Mouse (Mus musculus): Measurements from ENCODE around the gene Map3k11. TPM values are rescaled to one million over a fixed set of nuclear protein-coding genes. Genes with fewer than 3 reads are reported as not detected.

Gene Map3k11
- 10 to 100 TPM in 1 of 2 experiments, 1 to 10 TPM in 1; 8.7 to 11.8 TPM for total RNA-seq (2021)
- long read RNA-seq, experiment 1, partial matches to known transcripts = 23 of 26 reads
- long read RNA-seq, experiment 1, other reads (novel, unspliced or antisense) = 3 of 26 reads
- long read RNA-seq, experiment 2, partial matches to known transcripts = 21 of 22 reads
- long read RNA-seq, experiment 2, other reads (novel, unspliced or antisense) = 1 of 22 reads

DNA sequence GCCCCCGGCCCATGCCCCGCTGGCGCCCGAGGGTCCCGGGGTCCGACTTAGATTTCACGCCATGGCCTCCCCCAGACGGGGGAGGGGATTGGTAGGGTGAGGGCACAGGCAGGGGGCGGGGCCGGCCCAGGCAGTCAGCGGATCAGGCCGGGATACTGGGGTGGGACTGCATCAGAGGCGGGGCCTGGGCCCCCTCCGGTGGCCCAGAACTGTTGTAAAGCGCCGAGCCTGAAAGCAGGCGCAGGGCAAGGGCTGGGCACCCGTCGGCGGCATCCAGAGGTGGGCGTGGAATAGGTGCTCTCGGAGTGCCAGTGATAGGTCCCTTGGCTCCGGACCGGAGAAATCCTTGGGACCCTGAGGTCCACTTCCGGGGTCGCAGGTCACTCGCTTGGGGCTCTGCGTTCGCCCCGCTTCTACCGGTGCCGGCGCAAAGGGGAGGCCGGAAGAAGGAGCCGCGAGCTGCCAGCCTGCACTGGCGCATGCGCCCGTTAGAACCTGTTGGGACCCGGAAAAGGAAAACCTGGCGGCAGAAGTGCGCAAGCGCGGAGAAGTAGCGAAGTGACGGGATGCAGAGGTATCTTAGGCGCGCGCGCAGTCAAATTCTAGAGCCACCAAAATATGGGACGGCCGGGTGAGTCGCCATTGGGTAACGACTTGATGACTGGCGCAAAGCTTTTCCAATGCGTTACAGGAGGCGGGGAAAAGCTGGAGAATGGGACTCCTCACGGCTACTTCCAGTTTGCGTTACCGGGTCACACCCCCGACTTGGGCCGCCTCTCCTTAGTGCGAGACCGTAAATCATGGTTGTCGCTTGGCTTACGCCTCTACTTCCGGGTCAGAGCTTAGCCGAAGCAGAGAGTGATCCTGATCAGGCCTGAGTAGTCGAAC, at the start of gene Map3k11, which contains the start of gene Pcnx3:
TSS of gene Map3k11 (plus strand) at position 543 of the 888 bp plus-strand sequence.
TSS of gene Pcnx3 (minus strand) at position 709 of the 888 bp plus-strand sequence.
- peak; percentile 98 for DNase-seq
- intact Hi-C loops (cut with DNase I) = loop anchor here (2.0 kb wide), 1 partner anchor 78 kb away; the partner anchor contains the start of gene Kat5
- Histone ChIP-seq H3K27ac (peak within 1 kb of the TSS; percentile 95), H3K4me3 (peak within 1 kb of the TSS; percentile 82)
- peak; percentile 5; the same call in 1 of the 2 replicates for TF ChIP-seq CTCF (IDR thresholded peaks at IDR 0.05)

DNA sequence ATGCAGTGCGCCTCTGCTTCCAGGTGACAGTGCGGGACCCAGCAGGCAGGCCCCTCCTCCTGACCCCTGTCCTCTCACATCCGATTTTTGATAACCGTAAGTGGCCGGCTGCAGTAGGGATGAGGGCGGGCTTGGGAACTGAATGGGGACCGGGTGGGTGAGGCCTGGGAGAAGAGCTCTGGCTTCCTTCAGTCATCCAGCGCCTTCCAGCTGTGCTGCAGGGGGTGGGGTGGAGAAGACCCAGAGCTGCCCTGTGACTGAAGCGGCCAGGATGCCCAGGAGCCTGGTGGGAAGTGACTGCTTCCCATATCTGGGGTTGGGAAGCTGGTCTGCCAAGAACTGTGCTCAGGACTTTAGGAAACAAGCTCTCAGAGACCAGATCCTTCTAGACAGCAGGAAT, 48.2 kb upstream of the Map3k11 start:
- no peak overlapping the region for H3K4me3 ChIP-seq
- no peak overlapping the region for H3K27ac ChIP-seq
- intact Hi-C loops (cut with DNase I) = no loop called here

DNA sequence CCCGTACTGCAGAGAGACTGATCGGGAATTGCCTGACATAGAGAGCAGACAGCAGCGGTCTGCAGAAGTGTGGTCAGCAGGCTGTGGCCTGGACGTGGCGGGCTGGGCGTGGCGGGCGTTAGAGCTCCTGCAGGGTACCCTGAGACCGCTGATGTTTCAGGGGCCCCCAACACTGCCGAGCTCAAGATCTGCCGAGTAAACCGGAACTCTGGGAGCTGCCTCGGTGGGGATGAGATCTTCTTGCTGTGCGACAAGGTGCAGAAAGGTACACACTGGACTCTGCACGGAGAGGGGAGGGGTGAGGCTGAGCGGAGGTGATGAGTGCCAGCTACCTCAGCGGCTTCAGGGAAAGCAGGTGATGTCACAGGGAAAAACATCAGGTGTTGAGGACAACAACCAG, 47.5 kb upstream of the Map3k11 start:
- no peak for DNase-seq
- intact Hi-C loops (cut with DNase I) = no loop called here
- no peak for TF ChIP-seq CTCF (IDR thresholded peaks at IDR 0.05)
- H3K4me3 ChIP-seq = no peak overlapping the region
- no peak overlapping the region for H3K27ac ChIP-seq

More for the DNA sequence above, 48.2 kb upstream of the Map3k11 start:
- DNase-seq = no peak
- TF ChIP-seq CTCF (IDR thresholded peaks at IDR 0.05) = no peak

DNA sequence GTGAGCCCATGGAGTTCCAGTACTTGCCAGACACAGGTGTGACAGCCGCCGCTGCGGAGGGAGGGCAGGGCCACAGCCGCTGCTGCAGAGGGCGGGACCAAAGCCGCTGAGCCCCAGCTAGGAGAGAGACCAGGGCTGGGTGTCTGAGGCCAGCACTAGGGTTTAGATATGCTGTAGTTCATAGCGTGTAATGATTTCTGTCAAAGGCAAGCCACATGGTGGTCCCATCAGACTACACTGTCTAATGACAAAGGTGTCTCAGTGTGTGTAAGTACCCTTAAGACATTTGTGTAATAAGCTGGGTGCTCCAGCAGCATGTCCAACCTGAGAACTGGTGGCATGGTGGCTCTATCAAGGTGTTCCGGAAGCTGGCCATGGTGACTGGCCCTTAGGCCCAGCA, 46.9 kb upstream of the Map3k11 start:
- no peak overlapping the region for H3K27ac ChIP-seq
- H3K4me3 ChIP-seq = no peak overlapping the region
- TF ChIP-seq CTCF (IDR thresholded peaks at IDR 0.05) = no peak
- intact Hi-C loops (cut with DNase I) = no loop called here
- DNase-seq = no peak

DNA sequence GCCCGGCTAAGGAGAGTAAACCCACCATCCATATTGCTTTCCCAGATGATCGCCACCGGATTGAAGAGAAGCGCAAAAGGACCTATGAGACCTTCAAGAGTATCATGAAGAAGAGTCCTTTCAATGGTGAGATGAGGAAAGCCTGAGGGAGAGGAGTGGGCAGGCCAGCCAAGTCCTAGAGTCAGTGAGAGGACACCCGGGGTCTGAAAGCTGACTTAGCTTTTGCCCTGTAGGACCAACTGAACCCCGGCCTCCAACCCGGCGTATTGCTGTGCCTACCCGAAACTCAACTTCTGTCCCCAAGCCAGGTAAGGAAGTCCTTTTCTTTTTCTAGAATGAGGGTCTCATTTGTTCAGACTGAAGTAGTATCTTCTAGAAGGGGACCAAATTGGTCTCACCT, 43.3 kb upstream of the Map3k11 start:
- intact Hi-C loops (cut with DNase I) = no loop called here
- TF ChIP-seq CTCF (IDR thresholded peaks at IDR 0.05) = no peak
- Histone ChIP-seq H3K4me3 (no peak overlapping the region), H3K27ac (no peak overlapping the region)
- DNase-seq = peak; percentile 5

DNA sequence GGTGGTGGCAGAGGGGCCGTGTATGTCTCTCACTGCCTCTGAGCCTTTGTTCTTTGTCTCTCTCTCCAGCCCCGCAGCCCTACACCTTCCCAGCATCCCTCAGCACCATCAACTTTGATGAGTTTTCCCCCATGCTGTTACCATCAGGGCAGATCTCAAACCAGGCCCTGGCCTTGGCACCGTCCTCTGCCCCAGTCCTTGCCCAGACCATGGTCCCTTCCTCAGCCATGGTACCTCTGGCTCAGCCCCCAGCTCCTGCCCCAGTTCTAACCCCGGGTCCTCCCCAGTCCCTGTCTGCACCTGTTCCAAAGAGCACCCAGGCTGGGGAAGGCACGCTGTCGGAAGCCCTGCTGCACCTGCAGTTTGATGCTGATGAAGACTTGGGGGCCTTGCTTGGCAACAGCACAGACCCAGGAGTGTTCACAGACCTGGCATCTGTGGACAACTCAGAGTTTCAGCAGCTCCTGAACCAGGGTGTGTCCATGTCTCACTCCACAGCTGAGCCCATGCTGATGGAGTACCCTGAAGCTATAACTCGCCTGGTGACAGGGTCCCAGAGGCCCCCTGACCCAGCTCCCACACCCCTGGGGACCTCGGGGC, 41.7 kb upstream of the Map3k11 start:
- H3K27ac ChIP-seq = no peak overlapping the region
- no peak for TF ChIP-seq CTCF (IDR thresholded peaks at IDR 0.05)
- intact Hi-C loops (cut with DNase I) = no loop called here
- no peak overlapping the region for H3K4me3 ChIP-seq
- DNase-seq = peak; percentile 19

DNA sequence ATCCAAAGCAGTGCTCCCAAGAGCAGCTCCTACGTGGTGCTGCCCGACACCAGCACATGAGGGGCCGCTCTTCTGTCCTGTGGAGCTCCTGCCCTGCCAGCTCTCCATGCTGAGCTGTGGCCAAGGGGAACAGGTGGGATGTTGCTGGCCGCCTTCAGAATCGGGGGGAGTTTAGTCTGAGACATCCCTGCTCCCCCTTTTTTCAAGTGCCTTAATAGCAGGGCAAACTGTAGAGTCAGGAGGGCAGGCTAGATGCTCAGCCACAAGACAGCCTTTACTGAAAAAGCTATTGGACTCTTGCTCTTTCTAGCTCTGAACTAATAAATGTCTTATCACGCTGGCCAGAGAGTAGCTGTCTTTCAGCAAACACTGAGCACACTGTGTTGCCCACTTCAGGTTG, 40.8 kb upstream of the Map3k11 start:
- intact Hi-C loops (cut with DNase I) = no loop called here
- peak; percentile 13 for DNase-seq
- H3K4me3 ChIP-seq = no peak overlapping the region
- H3K27ac ChIP-seq = peak overlapping the region; percentile 86
- no peak for TF ChIP-seq CTCF (IDR thresholded peaks at IDR 0.05)

DNA sequence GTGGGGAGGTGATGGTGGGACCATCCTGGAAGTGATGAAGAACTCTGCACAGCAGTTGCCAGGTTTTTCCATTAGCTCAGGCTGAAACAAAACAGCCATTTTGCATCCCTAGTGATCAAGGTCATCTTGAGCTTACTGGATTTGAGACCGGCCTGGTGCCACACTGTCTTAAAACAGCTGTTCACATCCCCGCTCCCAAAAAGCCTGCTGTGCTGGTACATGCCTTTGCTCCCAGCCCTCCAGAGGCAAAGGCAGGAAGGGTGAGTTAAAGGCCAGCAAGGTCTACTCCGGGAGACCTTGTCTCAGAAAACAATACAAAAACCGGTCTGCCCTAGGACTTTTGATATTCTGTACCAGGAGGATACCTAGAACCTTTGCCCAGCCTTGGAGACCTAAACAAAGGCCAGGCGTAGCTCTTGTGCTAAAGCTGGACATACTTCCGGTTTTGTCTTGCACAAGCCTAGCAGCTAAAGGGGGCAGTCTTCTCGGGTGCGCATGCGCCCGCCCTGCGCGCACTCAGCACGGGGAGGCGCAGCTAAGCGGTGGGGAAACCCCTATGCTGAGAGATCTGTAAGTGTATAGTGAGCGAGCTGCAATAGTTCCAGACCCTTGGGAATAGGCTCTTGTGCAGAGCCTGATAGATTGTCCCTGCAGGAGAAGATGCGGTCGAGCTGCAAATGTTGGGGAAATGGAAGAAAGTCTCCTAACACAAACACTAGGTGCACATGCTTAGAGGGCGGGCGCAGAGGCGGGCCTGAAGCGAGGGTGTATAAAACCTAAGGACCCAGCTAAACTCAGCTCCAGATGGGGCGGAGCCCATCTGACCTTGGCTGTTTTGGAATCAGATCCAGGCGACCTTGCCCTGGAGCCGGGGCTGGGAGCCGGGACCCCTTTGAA, 39.9 kb upstream of the Map3k11 start:
- intact Hi-C loops (cut with DNase I) = no loop called here
- DNase-seq = peak; percentile 88
- TF ChIP-seq CTCF (IDR thresholded peaks at IDR 0.05) = peak; percentile 35; the same call in 1 of the 2 replicates
- Histone ChIP-seq H3K27ac (peak overlapping the region; percentile 86), H3K4me3 (peak overlapping the region; percentile 69)

DNA sequence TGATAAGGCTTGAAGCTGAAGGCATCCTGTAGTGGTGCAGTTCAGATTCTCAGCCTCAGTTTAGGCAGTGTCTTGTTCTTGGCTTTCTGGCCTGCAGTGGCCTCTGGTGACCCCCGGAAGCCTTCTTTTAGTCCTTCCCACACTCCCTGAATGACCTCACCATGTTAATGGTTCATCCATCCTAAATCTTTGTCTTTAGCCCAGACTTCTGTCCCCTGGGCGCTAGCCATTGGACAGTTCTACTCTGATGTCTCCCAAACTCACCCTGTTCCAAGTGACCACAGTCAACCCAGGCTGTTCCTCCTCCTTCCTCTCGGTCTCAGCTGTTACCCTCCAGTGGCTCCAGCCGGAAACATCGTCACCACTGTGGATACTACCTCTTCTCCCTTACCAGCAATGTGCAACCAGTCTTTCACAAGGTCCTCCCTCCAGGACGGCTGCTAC, 39.2 kb upstream of the Map3k11 start:
- intact Hi-C loops (cut with DNase I) = no loop called here
- H3K27ac ChIP-seq = peak overlapping the region; percentile 86
- H3K4me3 ChIP-seq = peak overlapping the region; percentile 69
- TF ChIP-seq CTCF (IDR thresholded peaks at IDR 0.05) = no peak
- peak; percentile 76 for DNase-seq

DNA sequence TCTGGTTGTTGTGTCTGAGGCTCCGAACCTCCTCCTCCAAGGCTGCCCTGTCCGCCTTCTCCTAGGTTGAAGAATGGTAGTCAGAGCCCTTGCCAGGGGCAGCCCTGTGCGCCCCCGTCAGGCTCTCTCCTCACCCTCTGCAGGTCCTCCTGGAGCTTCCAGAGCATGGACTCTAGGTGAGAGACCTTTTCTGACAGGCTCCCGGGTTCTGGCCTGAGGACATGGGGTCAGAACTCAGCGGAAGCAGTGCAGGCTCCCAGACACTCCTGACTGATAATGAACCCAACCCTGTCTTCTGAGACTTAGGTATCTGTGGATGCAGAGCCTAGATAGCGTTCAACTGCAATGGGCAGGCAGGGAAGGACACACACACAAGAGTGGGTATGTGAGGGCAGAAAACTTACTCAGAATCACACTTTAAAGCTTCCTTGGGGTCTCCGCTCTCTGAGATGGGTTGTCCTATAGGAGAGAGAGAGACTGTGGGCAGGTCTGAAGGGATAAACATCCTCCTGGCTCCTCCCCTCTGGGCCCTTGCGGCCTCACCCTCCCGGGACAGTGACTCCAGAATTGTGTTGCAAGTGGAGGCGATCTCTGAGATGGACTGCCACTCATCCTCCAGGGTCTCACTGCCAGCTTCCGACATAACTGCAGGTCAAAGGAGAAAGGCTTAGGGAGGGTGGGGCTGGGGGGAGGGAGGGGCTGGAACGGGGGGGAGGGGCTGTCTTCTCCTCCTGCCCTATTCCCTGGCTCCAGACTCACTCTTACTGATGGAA, 36.9 kb upstream of the Map3k11 start:
- peak; percentile 22 for DNase-seq
- no peak for TF ChIP-seq CTCF (IDR thresholded peaks at IDR 0.05)
- Histone ChIP-seq H3K27ac (peak overlapping the region; percentile 28), H3K4me3 (no peak overlapping the region)
- intact Hi-C loops (cut with DNase I) = no loop called here

DNA sequence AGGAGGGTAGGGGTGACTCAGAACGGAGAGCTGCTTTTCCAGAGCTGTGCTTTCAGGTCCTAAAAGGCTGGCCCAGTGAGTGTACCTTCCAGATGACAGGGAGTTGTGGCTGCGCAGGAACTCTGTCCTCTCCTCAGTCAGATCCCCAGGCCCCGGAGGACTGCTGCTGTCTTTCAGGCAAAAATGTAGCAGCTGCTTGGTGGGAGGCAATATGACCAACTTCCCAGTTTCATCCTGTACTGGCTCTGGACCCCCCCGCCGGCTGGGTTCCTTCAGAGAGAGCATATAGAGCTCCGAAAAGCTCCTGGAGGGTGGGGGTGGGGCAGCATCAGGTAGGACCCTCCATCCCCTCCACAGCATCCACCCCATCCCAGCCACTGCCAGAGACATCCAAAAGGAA, 36.0 kb upstream of the Map3k11 start:
- Histone ChIP-seq H3K27ac (no peak overlapping the region; the same call in 1 of the 2 replicates), H3K4me3 (no peak overlapping the region)
- peak; percentile 18 for DNase-seq
- intact Hi-C loops (cut with DNase I) = no loop called here
- no peak for TF ChIP-seq CTCF (IDR thresholded peaks at IDR 0.05)
